Mouse (Mus musculus) liver, postnatal 0 days (tissue): ENCODE data around the gene Tnk2.

Experiments used
- CTCF ChIP-seq: sonication (generic); IDR thresholded peaks from 2 replicates; pipeline ENCODE4 v1.5.1; 2016; ENCODE audit warnings: antibody characterized with exemption, low read depth
- EP300 ChIP-seq: IDR thresholded peaks from 2 replicates; pipeline ENCODE4 v1.6.1; 2016; ENCODE audit warnings: antibody characterized with exemption, low read depth, mild to moderate bottlenecking

DNA sequence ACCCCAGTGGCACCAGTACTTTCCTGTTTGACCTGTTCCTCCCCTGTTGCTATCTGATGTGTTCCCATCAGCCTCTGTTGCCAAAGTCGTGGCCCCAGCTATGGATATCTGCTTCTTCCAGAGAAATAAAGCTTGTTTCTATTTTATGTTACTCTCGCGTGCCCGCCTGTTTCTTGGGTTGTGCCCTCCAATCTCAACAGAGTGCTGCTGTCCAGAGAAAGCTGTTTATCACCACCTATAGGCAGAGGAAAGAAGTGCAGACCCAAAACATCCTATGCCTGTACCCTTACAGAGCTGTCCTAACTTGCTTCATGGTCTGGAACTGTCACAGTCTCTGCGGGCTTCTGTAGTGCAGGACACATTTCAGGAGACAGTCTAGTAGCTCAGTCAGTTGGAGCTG lies 39.7 kb downstream of the Tnk2 start:
- TF ChIP-seq CTCF: peak; percentile 90
- no peak for TF ChIP-seq EP300
